Mouse (Mus musculus) olfactory bulb, adult 2 months (tissue): Measurements from ENCODE around the gene Kmo. TPM values are rescaled to one million over a fixed set of nuclear protein-coding genes. Genes with fewer than 3 reads are reported as not detected.
A peak's percentile ranks its signal among the peaks of the same experiment; 100 is the strongest.

Experiments
- H3K27ac ChIP-seq: fragments of 200-500 bp; 2 replicates; pipeline ENCODE4 v1.5.1; 2012; ENCODE audit warnings: low read depth, low read length; ENCODE audit not compliant: insufficient read depth
- H3K4me1 ChIP-seq: fragments of 200-500 bp; 2 replicates; pipeline ENCODE4 v1.6.1; 2012; ENCODE audit warnings: low read length; ENCODE audit not compliant: control insufficient read depth, insufficient read depth
- H3K4me3 ChIP-seq: fragments of 200-500 bp; 2 replicates; pipeline ENCODE4 v1.5.1; 2012; ENCODE audit warnings: mild to moderate bottlenecking, low read depth, low read length, moderate library complexity; ENCODE audit not compliant: insufficient read depth
- CTCF ChIP-seq: fragments of 200-500 bp; IDR thresholded peaks from 2 replicates; pipeline ENCODE4 v1.5.1; 2012; ENCODE audit warnings: low read depth, mild to moderate bottlenecking, low read length, moderate library complexity; ENCODE audit not compliant: insufficient read depth
- POLR2A ChIP-seq: fragments of 200-500 bp; IDR thresholded peaks from 2 replicates; pipeline ENCODE4 v1.6.1; 2012; ENCODE audit warnings: mild to moderate bottlenecking, low read depth, low read length, moderate library complexity; ENCODE audit not compliant: insufficient read depth
- WGBS: fragments of 180-500 bp; shearing (Covaris S2); methylation state at CpG from one replicate; pipeline ENCODE4 v1.1.7; 2018; 5-methylcytosine and 5-hydroxymethylcytosine counted together
- polyA plus RNA-seq: library from polyadenylated mRNA; stranded (reverse); fragments of >200 nt; gene quantifications from 2 replicates; pipeline ENCODE4 v1.2.4, GENCODE M21; 2012; ENCODE audit warnings: low replicate concordance; ENCODE audit not compliant: missing spikeins, insufficient read depth, insufficient read length

Kmo gene
- polyA plus RNA-seq, 1 experiment = not detected

DNA sequence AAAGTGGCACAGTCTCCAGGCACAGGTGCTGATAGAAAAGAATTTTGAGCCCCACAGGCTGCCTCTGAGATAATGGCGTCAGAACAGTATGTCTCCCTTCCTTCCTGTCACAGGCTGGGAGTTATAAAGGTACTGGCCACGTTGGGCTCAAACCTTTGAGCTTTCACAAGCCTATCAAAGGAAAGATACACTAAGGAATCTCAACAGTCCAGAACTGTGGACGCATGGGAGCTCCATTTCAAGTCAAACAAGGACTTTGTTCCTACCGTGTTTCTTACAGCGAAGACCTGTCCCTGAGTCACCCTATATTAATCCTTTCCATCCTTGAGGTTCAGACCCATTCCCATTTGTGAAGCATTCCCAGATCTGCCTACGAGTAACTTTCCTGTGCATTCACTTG, 57.3 kb downstream of the Kmo start:
- Histone ChIP-seq H3K4me1 (no peaks in the 10 kb centered on the region), H3K4me3 (no peak overlapping the region), H3K27ac (no peak overlapping the region)
- 89% methylated on average over 6 of the region's 6 CpGs for WGBS
- TF ChIP-seq POLR2A (no peak), CTCF (no peak)

DNA sequence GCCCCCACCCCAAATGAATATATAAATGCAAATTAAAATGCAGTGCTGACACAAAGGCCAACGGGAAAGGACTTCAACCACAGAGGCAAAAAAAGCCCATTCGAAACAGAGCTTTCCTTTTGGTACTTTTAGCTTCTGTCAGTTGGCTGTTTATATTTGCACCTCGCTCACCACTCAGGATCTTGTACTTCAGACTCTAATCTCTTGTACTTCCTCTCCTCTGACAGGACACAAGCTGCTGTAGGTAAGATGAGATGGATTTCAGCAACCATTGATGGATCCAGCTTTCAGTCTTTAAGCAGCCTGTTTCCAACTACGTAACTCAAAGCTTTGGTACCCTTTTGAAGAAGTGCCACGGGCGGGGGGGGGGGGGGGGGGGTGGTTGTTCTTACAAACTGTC, 60.8 kb downstream of the Kmo start:
- TF ChIP-seq POLR2A = no peak
- TF ChIP-seq CTCF = no peak
- no peak overlapping the region for H3K4me3 ChIP-seq
- H3K4me1 ChIP-seq = no peaks in the 10 kb centered on the region
- 76% methylated on average over 6 of the region's 6 CpGs for WGBS
- no peak overlapping the region for H3K27ac ChIP-seq

DNA sequence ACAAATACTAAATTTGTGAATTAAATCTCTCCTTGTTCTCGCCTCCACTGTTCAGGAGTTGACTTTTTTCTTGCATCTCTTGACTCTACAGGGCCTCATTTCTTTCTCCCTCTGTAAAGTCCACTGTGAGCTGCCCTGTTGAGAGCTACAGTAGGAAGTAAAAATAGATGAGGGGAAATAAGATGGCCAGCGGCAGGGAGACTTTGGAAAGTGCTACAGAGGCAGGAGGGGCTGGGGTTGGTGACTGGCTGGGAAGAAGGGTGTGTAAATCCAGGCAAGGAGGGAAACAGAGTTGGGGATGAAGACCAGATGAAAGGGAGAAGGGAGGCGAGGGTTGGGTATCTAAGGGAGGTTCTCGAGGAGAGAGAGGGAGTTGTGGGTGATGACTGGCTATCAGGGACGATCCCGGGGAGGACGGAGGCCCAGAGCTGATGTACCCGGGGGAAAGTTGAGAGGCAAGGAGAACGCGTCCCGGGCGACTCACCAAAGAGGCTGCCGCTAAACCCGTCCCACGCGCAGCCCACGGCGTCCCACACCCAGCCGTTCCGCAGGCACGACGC, 71.6 kb downstream of the Kmo start:
- Histone ChIP-seq H3K4me3 (peak overlapping the region; percentile 96), H3K27ac (no peak overlapping the region), H3K4me1 (0 out of 2 replicates have a peak, but pooled peaks cover 3% of the 10 kb centered on the region)
- TF ChIP-seq POLR2A = no peak
- TF ChIP-seq CTCF = no peak
- WGBS = under 1% methylated on average over 22 of the region's 22 CpGs

DNA sequence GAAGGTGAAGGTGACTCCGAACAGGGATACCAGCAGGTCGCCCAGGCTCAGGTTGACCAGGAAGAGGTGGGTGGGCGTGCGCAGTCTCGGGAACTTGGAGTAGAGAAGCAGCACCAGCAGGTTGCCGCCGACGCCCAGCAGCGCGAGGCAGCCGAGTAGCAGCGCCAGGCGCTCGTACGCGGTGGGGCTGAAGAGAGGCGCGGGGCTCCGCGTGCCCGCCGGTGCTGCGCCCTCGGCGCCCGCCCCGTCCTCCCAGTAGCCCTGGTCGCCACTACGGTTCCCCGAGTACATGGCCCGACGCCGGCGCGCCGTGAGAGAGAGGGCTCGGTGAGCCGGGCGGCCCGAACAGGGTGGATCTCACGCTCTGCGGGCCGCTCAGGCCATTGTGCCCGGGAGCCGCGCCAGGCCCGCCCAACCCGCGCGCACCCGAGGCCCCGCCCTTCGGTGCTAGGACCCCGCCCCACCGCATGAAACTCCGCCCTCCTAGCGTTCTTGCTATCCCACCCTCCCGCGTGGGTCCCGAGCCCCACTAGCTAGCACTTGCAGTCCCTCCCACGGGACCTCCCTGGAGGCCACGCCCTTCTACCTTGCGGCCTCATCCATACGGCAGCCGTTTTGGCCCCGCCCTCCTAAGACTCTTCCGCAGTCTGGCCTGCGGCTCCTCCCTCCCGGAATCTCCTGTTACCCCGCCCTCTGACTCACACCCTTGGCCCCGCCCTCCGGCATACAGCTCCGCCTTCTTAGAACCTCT, 72.2 kb downstream of the Kmo start, which contains the start of the genes Opn3 and Chml:
Gene Opn3 (minus strand): TSS at position 531 of the 751 bp plus-strand sequence.
Gene Chml (minus strand): TSS at position 656 of the 751 bp plus-strand sequence.
- H3K4me1 ChIP-seq = 0 out of 2 replicates have a peak, but pooled peaks cover 3% of the 10 kb centered on the region
- peak within 1 kb of the TSS; percentile 96 for H3K4me3 ChIP-seq
- no peak within 1 kb of the TSS for H3K27ac ChIP-seq
- under 1% methylated on average over 71 of the region's 73 CpGs for WGBS
- no peak for TF ChIP-seq CTCF
- TF ChIP-seq POLR2A = peak; percentile 58

DNA sequence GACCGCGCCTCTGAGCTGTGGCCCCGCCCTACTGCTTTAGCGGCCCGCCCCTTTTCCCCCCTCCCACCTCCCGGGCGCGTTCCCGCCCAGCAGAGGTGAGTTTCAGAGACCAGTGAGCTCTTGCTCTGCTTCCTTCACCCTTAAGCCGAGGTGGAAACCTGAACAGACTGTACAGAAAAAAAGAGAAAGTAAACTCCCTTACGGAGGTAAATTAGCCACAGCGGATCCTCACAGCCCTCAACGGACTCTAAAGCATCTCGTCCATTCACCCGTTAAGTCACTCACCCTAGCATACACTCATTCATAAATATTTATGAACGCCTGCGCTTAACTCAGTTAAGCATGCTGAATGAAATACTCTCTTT, 72.8 kb downstream of the Kmo start:
- no peak for TF ChIP-seq CTCF
- TF ChIP-seq POLR2A = no peak
- Histone ChIP-seq H3K4me3 (peak overlapping the region; percentile 96), H3K4me1 (0 out of 2 replicates have a peak, but pooled peaks cover 3% of the 10 kb centered on the region), H3K27ac (no peak overlapping the region)
- 0% methylated on average over 17 of the region's 17 CpGs for WGBS

DNA sequence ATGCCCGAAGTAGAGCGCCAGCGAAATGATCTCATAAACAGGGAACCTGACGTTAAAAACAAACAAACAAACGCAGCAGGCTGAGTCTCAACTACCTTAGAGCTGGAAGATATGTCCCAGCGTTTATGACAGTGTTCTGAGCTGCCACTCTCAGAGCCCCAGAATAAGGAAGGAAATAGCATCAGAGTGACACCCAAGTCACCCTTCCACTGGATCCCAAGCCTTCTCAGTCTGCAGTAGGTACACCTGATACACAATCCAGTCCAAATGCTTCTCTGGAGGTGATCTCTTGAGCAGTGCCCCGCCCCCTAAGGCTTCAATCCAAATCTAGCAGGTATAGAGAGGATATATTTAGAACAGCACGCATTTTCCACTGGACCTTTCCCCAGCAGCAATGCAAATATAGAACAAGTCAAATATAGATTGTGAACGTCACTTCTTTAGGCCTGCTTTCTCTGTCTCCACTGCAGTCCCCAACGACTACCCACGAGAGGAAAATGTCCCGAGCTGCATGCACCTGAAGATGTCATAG, 73.3 kb downstream of the Kmo start:
- WGBS = 25% methylated on average over 12 of the region's 12 CpGs
- no peak overlapping the region for H3K4me3 ChIP-seq
- H3K27ac ChIP-seq = no peak overlapping the region
- 0 out of 2 replicates have a peak, but pooled peaks cover 3% of the 10 kb centered on the region for H3K4me1 ChIP-seq
- TF ChIP-seq POLR2A (no peak), CTCF (no peak)

DNA sequence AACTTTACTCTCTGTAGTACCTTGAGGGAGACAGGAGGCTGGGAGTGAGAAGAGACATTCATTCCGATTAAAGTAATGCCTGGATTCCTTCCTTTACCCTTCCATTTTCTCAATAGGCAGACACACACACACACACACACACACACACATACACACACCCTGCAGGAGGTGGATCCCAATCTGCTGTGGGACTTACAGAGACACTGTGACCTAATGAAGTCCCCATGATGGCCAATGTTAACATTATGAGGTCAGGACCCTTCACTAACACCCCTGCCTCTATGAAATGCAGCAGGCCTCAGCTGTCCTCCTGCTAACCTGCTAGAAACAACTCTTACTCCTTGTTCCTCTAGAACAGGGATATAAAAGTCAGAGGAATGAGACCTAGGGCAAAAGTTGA, 78.1 kb downstream of the Kmo start, which contains the start of gene Wdr64:
Gene Wdr64 (plus strand): TSS at position 301 of the 400 bp plus-strand sequence.
- Histone ChIP-seq H3K4me3 (no peak within 1 kb of the TSS), H3K27ac (no peak within 1 kb of the TSS), H3K4me1 (no peaks in the 10 kb centered on the region)
- TF ChIP-seq CTCF (no peak), POLR2A (no peak)
- 81% methylated on average over 1 of the region's 1 CpGs for WGBS

DNA sequence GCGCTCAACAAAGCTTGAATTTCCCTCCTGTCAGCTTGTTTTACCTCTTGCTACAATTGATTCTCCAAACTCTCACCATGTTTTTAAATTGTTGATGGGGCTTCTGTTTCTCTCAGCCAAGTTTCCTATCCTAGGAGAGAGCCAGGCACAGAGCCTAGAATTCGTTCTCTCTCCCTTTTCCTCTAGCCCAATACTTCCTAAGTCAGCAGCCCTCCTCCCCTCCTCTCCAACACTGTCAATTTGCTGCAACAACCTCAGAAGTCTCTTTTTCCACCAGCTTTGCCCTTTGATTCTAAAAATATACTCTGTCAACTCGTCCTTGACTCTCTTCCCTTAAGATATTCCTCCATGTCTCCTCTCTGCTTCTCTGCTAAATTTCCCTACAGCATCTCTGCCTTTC, 79.2 kb downstream of the Kmo start:
- WGBS = 42% methylated on average over 3 of the region's 3 CpGs
- no peak overlapping the region for H3K27ac ChIP-seq
- TF ChIP-seq CTCF = no peak
- no peak overlapping the region for H3K4me3 ChIP-seq
- no peaks in the 10 kb centered on the region for H3K4me1 ChIP-seq

DNA sequence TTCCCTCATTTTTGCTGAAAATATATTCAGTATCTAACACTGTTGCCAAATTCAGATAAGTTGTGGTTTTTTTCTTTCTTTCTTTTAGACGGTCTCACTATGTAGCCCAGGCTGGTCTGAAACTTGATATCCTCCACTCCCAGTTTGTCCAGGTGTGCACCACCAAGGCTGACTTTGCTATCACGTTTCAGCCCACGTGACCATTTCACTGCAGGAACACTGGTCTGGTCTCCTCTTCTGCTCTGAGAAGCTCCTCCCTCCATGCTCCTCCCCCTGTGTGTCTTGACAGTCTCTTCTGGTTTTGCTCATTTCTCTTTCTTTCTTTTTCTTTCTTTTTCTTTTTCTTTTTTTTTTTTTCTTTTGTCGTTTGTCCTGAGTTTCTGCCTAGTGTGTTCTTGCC, 79.6 kb downstream of the Kmo start:
- H3K4me3 ChIP-seq = no peak overlapping the region
- no peak for TF ChIP-seq POLR2A
- no peak for TF ChIP-seq CTCF
- no peaks in the 10 kb centered on the region for H3K4me1 ChIP-seq
- 40% methylated on average over 4 of the region's 4 CpGs for WGBS
- no peak overlapping the region for H3K27ac ChIP-seq
